Mouse (Mus musculus): ENCODE data around the gene Irx1.

- no peak for TF ChIP-seq POLR2A (IDR thresholded peaks at IDR 0.05; ENCODE audit: borderline replicate concordance, extremely low read depth, insufficient read depth, insufficient read length, poor library complexity, severe bottlenecking)
- no peak for TF ChIP-seq CTCF (IDR thresholded peaks at IDR 0.05; ENCODE audit: borderline replicate concordance, extremely low read depth, insufficient read depth, insufficient read length)
Observed at GRCm38 (mm10) chr13:71979932-71980655, 16.6 kb upstream of the Irx1 start.
